Mouse (Mus musculus) testis, postnatal 14 days (tissue): Measurements from ENCODE around the gene Mapk12.

ENCODE experiments used
- DNase-seq: peaks from one replicate; pipeline ENCODE4 v3.0.0; 2021; ENCODE audit warnings: low spot score

The Mapk12 gene

GRCm38 (mm10) chr15:89170102-89170501 is 29.6 kb upstream of the Mapk12 start:
- DNase-seq = no peak

- DNase-seq = peak; percentile 70
Measured at GRCm38 (mm10) chr15:89169431-89169830, 28.9 kb upstream of the Mapk12 start.

- no peak for DNase-seq
Measured at GRCm38 (mm10) chr15:89168922-89169321, 28.4 kb upstream of the Mapk12 start.

GRCm38 (mm10) chr15:89165478-89165877 is 25.0 kb upstream of the Mapk12 start:
- DNase-seq = no peak

- no peak for DNase-seq
Measured at GRCm38 (mm10) chr15:89161397-89161796, 20.9 kb upstream of the Mapk12 start.

GRCm38 (mm10) chr15:89158516-89158915 is 18.0 kb upstream of the Mapk12 start:
- no peak for DNase-seq

GRCm38 (mm10) chr15:89157954-89158353 is 17.5 kb upstream of the Mapk12 start:
- no peak for DNase-seq

GRCm38 (mm10) chr15:89152312-89152711 is 11.8 kb upstream of the Mapk12 start:
- no peak for DNase-seq

- DNase-seq = no peak
Measured at GRCm38 (mm10) chr15:89150041-89150390, 9.5 kb upstream of the Mapk12 start.

GRCm38 (mm10) chr15:89149271-89150040 is 9.0 kb upstream of the Mapk12 start, which contains the start of gene Mapk11:
Mapk11 (minus strand) TSS chr15:89149628.
- DNase-seq = no peak

GRCm38 (mm10) chr15:89148496-89149270 is 8.2 kb upstream of the Mapk12 start:
- no peak for DNase-seq

GRCm38 (mm10) chr15:89147895-89148294 is 7.4 kb upstream of the Mapk12 start:
- no peak for DNase-seq

- DNase-seq = no peak
Measured at GRCm38 (mm10) chr15:89147456-89147855, 7.0 kb upstream of the Mapk12 start.

- no peak for DNase-seq
Measured at GRCm38 (mm10) chr15:89147024-89147423, 6.5 kb upstream of the Mapk12 start.

- no peak for DNase-seq
Measured at GRCm38 (mm10) chr15:89146537-89146936, 6.0 kb upstream of the Mapk12 start.

- no peak for DNase-seq
Measured at GRCm38 (mm10) chr15:89145813-89146350, 5.4 kb upstream of the Mapk12 start.

- no peak for DNase-seq
Measured at GRCm38 (mm10) chr15:89144965-89145364, 4.5 kb upstream of the Mapk12 start.

GRCm38 (mm10) chr15:89143134-89143533 is 2.6 kb upstream of the Mapk12 start:
- no peak for DNase-seq

- no peak for DNase-seq
Measured at GRCm38 (mm10) chr15:89141905-89142304, 1.4 kb upstream of the Mapk12 start.

GRCm38 (mm10) chr15:89141443-89141842 is 940 bp upstream of the Mapk12 start:
- no peak for DNase-seq

- no peak for DNase-seq
Measured at GRCm38 (mm10) chr15:89140048-89140658, 350 bp downstream of the Mapk12 start.

GRCm38 (mm10) chr15:89138531-89138930 is 2.0 kb downstream of the Mapk12 start:
- no peak for DNase-seq

- DNase-seq = no peak
Measured at GRCm38 (mm10) chr15:89138046-89138405, 2.5 kb downstream of the Mapk12 start.
